ENCODE assay signal across 7 mouse cellular contexts in the genomic region with DNA sequence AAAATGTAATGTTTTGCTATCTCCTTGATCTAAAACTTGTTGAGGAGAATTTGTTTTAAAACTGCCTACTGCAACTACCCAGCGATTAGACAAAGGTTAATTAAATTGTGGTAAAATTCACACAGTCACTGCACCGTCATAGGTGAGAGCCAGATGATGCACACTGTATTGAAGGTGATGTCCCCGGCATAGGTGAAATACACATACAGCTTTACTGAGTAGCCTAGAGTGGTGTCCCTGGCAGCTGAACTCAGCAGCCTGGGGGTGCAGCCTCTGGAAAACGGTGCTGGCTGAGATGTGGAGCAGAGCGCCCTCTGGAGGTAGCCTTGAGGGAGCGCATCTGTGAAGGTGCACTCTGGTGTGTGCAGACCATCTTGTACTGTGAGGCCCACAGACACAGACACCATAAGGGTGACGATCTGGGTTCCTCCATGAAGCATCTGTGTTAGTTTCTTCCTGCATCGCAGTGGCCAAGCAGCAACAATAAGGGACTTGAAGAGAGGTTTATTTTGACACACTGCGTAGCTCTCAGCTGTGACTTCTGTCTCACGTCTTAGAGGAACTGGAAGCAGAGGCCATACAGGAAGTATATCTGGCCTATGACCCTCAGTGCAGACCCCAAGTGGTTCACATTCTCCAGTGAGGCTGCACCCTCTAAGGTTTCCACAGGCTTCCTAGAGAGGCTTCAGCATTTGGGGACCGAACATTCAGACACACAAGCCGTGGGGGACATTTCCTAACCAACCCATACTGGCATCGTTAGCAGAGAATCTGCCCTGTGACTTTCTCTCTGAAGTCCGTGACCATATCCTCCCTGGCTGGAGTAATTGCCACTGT.
DNase-seq lines count a peak whose midpoint lies in the region; ATAC-seq and TF ChIP-seq lines count a peak whose summit lies in the region.

No protein-coding gene starts in this region.

- H3K4me2 ChIP-seq in kidney, embryonic 15.5 days: no peak overlapping the region

- H3K4me1 ChIP-seq in embryonic facial prominence, embryonic 10.5 days: peaks cover 6% of the 10 kb centered on the region
- H3K4me1 ChIP-seq in kidney, embryonic 15.5 days: peaks cover 20% of the 10 kb centered on the region

- H3K4me3 ChIP-seq in left cerebral cortex, adult 2 months: no peak overlapping the region
- no peak overlapping the region for H3K4me3 ChIP-seq in embryonic facial prominence, embryonic 10.5 days
- H3K4me3 ChIP-seq in kidney, embryonic 15.5 days (replicated peaks): no peak overlapping the region

- H3K27ac ChIP-seq in left cerebral cortex, adult 2 months: no peak overlapping the region
- H3K27ac ChIP-seq in embryonic facial prominence, embryonic 10.5 days (replicated peaks): no peak overlapping the region
- no peak overlapping the region for H3K27ac ChIP-seq in kidney, embryonic 15.5 days

- WGBS in embryonic facial prominence, embryonic 10.5 days: 68% methylated on average over 14 of the region's 14 CpGs
- WGBS in kidney, embryonic 15.5 days: 72% methylated on average over 14 of the region's 14 CpGs

- no peaks in the 10 kb centered on the region for H3K36me3 ChIP-seq in embryonic facial prominence, embryonic 10.5 days (replicated peaks)
- H3K36me3 ChIP-seq in kidney, embryonic 15.5 days: no peaks in the 10 kb centered on the region

- ATAC-seq in kidney, embryonic 15.5 days (replicated peaks; ENCODE audit: low FRiP score): 0 out of 2 replicates have a peak, but pooled peaks have one; percentile 52

- intact Hi-C loops in left cerebral cortex, adult 2 months (cut with DNase I): loop anchor here (1.0 to 5.0 kb wide), 4 partner anchors 94 to 223 kb away; partner anchors contain the start of gene Pmepa1

- peak in 1 of 2 experiments; percentile 34 for DNase-seq in left cerebral cortex, adult 2 months (ENCODE audit: extremely low spot score in 1 of 2, low spot score in 2 of 2)
- no peak for DNase-seq in left cerebral cortex, adult 11 months (ENCODE audit: low spot score)
- peak; percentile 67 for DNase-seq in R1 (ENCODE audit: low read depth, low spot score)
- peak; percentile 56 for DNase-seq in embryonic facial prominence, embryonic 10.5 days (ENCODE audit: low spot score)
- DNase-seq in lung, postnatal 36 days: peak; percentile 50
- DNase-seq in thymus, postnatal 0 days (ENCODE audit: low spot score): peak; percentile 75

- H3K9ac ChIP-seq in kidney, embryonic 15.5 days: no peak overlapping the region

- H3K27me3 ChIP-seq in embryonic facial prominence, embryonic 10.5 days (replicated peaks; ENCODE audit: low read depth, poor library complexity, severe bottlenecking): no peaks in the 10 kb centered on the region
- H3K27me3 ChIP-seq in kidney, embryonic 15.5 days: no peaks in the 10 kb centered on the region

- peaks cover 6% of the 10 kb centered on the region; the same call in 1 of the 2 replicates for H3K9me3 ChIP-seq in embryonic facial prominence, embryonic 10.5 days
- H3K9me3 ChIP-seq in kidney, embryonic 15.5 days (replicated peaks): 0 out of 2 replicates have a peak, but pooled peaks cover 5% of the 10 kb centered on the region

- peak; percentile 69 for TF ChIP-seq CTCF in left cerebral cortex, adult 2 months (IDR thresholded peaks at IDR 0.05)
